Mouse (Mus musculus) monocyte, adult 5-6 weeks (primary cell): ENCODE measurements around the gene Leng8. TPM values are rescaled to one million over a fixed set of nuclear protein-coding genes. Genes with fewer than 3 reads are reported as not detected.
A peak's percentile ranks its signal among the peaks of the same experiment; 100 is the strongest.

Experiments used
- ATAC-seq: fragments of 153-309, 156-312 bp; replicated peaks from 2 replicates; pipeline ENCODE4 v1.8.0; 2017; ENCODE audit warnings: mild to moderate bottlenecking; ENCODE audit not compliant: low TSS enrichment, insufficient number of reproducible peaks, severe bottlenecking, poor library complexity, low FRiP score
- total RNA-seq: library from RNA; stranded (forward); fragments of 200-1000, 200-491, 200-594 nt; gene quantifications from 3 replicates; pipeline ENCODE4 v1.2.3, GENCODE M21; 2017

The Leng8 gene
- total RNA-seq, 1 experiment from 2014 or later = 95.1 TPM

GRCm38 (mm10) chr7:4124856-4125255 lies 12.0 kb upstream of the Leng8 start:
- no peak for ATAC-seq

GRCm38 (mm10) chr7:4125306-4125705 lies 11.5 kb upstream of the Leng8 start:
- no peak for ATAC-seq

GRCm38 (mm10) chr7:4126992-4127785 lies 9.7 kb upstream of the Leng8 start:
- ATAC-seq = no peak

GRCm38 (mm10) chr7:4127894-4128293 lies 8.9 kb upstream of the Leng8 start:
- ATAC-seq = no peak

- ATAC-seq = no peak
Observed at GRCm38 (mm10) chr7:4128860-4129259, 8.0 kb upstream of the Leng8 start.

- ATAC-seq = peak; percentile 67; the same call in 1 of the 2 replicates
Observed at GRCm38 (mm10) chr7:4130686-4131452, 6.0 kb upstream of the Leng8 start.

GRCm38 (mm10) chr7:4131964-4132363 lies 4.9 kb upstream of the Leng8 start:
- no peak for ATAC-seq

GRCm38 (mm10) chr7:4132581-4132980 lies 4.3 kb upstream of the Leng8 start:
- no peak for ATAC-seq

- ATAC-seq = no peak
Observed at GRCm38 (mm10) chr7:4132998-4133397, 3.8 kb upstream of the Leng8 start.

GRCm38 (mm10) chr7:4134911-4135310 lies 1.9 kb upstream of the Leng8 start:
- ATAC-seq = no peak

- ATAC-seq = no peak
Observed at GRCm38 (mm10) chr7:4136404-4136770, 452 bp upstream of the Leng8 start.

GRCm38 (mm10) chr7:4137746-4138145 lies 907 bp downstream of the Leng8 start:
- no peak for ATAC-seq

- ATAC-seq = no peak
Observed at GRCm38 (mm10) chr7:4138181-4138580, 1.3 kb downstream of the Leng8 start.

- ATAC-seq = no peak
Observed at GRCm38 (mm10) chr7:4138671-4139070, 1.8 kb downstream of the Leng8 start.

- ATAC-seq = no peak
Observed at GRCm38 (mm10) chr7:4139391-4139790, 2.6 kb downstream of the Leng8 start.

- ATAC-seq = no peak
Observed at GRCm38 (mm10) chr7:4141648-4142325, 4.9 kb downstream of the Leng8 start.

GRCm38 (mm10) chr7:4142796-4143445 lies 6.1 kb downstream of the Leng8 start:
- ATAC-seq = no peak

- ATAC-seq = no peak
Observed at GRCm38 (mm10) chr7:4143506-4143905, 6.7 kb downstream of the Leng8 start.

GRCm38 (mm10) chr7:4144046-4144445 lies 7.2 kb downstream of the Leng8 start:
- no peak for ATAC-seq
